Mouse (Mus musculus): ENCODE measurements around the gene Saal1. TPM values are rescaled to one million over a fixed set of nuclear protein-coding genes. Genes with fewer than 3 reads are reported as not detected.
"Not testable (repeated sequence)": the region's sequence is repeated elsewhere in the genome, so short reads cannot be mapped to it uniquely, and the experiment has no call there.

The Saal1 gene
- polyA plus RNA-seq, 1 experiment, result 7.1 TPM

DNA sequence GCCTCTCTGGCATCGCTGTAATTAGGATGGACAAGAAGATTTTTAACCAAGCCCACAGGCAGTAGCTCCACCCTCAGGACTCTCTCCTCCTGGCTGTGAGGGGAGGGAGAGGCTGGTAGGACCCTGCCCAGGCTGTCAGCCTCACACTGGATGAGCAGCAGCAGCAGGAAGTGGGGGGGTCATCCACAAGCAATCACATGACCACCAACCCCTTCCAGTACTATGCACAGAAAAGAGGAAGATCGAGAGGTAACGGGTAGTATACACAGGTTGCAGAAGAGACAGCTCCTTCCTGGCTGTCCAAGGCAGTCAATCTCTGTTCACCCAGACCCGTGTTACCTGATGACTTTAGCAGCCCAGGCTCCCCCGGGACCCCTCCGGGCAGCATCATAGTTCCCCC lies 1.8 kb upstream of the Saal1 start:
- no peaks in the 10 kb centered on the region for H3K4me1 ChIP-seq (ENCODE audit: control insufficient read depth, insufficient read depth, low read length)
- TF ChIP-seq POLR2A (IDR thresholded peaks at IDR 0.05; ENCODE audit: extremely low read depth, insufficient read depth, low read length), result no peak
- no peak overlapping the region for H3K27ac ChIP-seq (ENCODE audit: insufficient read depth, low read length)
- no peak overlapping the region for H3K4me3 ChIP-seq (ENCODE audit: insufficient read depth, low read length)

DNA sequence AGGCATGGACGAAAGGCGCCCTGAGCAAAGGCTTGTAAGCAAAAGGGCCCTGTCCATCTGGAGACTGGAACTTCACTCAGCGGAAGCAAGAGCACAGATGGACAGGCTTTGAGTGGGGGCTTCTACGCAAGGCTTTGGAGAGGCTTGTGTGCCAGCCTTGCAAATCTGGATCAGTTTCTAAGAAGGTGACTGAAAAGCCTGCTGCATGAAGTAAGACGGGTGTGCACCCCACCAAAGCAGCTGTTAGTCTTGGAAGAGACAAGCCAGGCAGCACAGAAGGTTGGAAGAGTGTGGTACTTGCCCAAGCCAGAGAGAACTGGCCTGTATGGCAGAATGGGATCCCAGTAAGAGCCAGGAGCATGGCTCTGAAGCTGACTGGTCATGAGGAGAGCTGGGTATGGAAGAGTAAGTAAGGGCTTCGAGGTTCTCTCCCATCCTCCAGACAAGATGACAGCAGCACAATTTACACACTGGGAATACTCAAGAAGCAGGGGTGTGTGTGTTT lies 9.9 kb downstream of the Saal1 start:
- TF ChIP-seq POLR2A (IDR thresholded peaks at IDR 0.05; ENCODE audit: extremely low read depth, insufficient read depth, low read length) (no peak), CTCF (IDR thresholded peaks at IDR 0.05; ENCODE audit: extremely low read depth, insufficient read depth, low read length) (no peak)
- no peaks in the 10 kb centered on the region for H3K4me1 ChIP-seq (ENCODE audit: control insufficient read depth, insufficient read depth, low read length)
- no peak overlapping the region for H3K27ac ChIP-seq (ENCODE audit: insufficient read depth, low read length)
- H3K4me3 ChIP-seq (ENCODE audit: insufficient read depth, low read length), result no peak overlapping the region

DNA sequence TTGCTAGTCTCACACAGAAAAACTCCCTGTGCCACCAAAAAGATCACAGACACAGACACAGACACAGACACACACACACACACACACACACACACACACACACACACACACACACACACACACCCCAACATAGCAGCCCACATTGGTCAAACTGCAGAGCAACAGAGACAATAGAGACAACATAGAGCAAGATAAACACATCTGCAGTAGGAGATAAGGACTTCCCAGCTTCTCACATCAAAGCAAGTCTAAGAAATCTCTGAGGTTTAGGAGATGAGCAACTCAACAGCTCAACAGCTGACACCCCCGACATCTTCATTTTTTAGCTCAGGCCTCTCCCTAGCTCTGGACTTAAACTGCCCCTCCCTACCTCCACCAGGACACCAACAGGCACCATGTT lies 13.7 kb downstream of the Saal1 start:
- H3K27ac ChIP-seq (ENCODE audit: insufficient read depth, low read length), result no peak overlapping the region
- TF ChIP-seq POLR2A (IDR thresholded peaks at IDR 0.05; ENCODE audit: extremely low read depth, insufficient read depth, low read length) (no peak), CTCF (IDR thresholded peaks at IDR 0.05; ENCODE audit: extremely low read depth, insufficient read depth, low read length) (no peak)
- H3K4me3 ChIP-seq (ENCODE audit: insufficient read depth, low read length), result no peak overlapping the region
- H3K4me1 ChIP-seq (ENCODE audit: control insufficient read depth, insufficient read depth, low read length), result no peaks in the 10 kb centered on the region

DNA sequence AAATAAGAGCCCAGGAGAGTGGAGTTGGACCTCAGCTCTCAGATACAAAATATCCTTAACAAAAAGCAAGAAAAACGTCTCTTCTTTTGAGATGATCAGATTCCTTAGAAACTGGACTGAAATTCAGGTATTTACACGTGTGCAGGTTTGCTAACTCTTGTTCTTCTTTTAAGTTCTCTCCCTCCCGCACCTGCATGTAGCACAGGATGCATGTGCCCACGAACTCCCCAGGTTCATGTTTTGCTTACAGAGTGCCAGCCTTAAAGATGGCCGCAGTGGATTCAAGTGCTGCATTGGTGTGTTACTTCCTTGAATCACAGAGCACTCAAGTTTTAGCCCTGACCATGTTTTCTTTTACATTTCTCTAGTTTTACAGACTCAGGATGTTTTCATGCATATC lies 23.7 kb downstream of the Saal1 start:
- Histone ChIP-seq H3K27ac (ENCODE audit: insufficient read depth, low read length) (no peak overlapping the region), H3K4me3 (ENCODE audit: insufficient read depth, low read length) (no peak overlapping the region), H3K4me1 (ENCODE audit: control insufficient read depth, insufficient read depth, low read length) (no peaks in the 10 kb centered on the region)
- TF ChIP-seq POLR2A (IDR thresholded peaks at IDR 0.05; ENCODE audit: extremely low read depth, insufficient read depth, low read length) (no peak), CTCF (IDR thresholded peaks at IDR 0.05; ENCODE audit: extremely low read depth, insufficient read depth, low read length) (no peak)

DNA sequence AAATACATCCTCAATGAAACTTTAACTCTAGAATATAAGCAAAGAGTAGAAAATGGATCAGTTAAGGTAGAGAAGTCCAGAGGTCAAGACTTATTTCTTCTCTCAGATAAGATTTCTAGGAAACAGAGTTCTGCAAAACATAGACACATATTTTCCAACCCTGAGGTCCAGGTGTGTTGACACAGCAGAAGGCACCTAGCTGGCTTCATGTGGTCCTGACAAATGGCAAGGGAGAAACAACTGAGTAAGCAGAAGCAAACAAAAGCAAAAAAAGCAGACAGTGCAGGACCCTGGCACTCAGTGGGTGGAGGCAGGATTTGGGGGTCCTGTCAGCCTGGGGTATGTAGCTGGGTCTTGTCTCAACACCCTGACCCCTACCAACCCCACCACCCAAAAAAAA lies 29.7 kb downstream of the Saal1 start:
- no peak overlapping the region for H3K27ac ChIP-seq (ENCODE audit: insufficient read depth, low read length)
- TF ChIP-seq POLR2A (IDR thresholded peaks at IDR 0.05; ENCODE audit: extremely low read depth, insufficient read depth, low read length), result no peak
- no peaks in the 10 kb centered on the region for H3K4me1 ChIP-seq (ENCODE audit: control insufficient read depth, insufficient read depth, low read length)
- H3K4me3 ChIP-seq (ENCODE audit: insufficient read depth, low read length), result no peak overlapping the region

DNA sequence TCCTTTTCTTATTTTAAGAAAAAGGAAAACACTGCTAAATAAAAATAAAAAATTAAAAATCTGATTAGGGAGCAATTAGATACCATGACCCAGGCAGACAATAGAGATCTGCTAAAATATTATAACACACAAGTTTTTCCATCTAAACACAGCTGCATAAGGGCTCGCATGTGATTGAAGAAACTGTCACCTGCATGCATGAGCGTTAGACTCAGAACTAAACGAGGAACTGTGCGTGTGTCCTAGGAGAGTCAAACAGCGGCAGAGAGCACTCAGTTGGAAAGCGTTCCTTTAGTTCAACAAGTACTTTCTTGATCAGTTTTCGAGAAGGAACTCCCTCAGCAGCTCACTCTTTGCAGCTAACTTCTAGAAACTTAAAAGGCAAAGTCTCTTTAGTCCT lies 31.4 kb downstream of the Saal1 start:
- not testable (repeated sequence) for H3K27ac ChIP-seq (ENCODE audit: insufficient read depth, low read length); H3K4me3 ChIP-seq (ENCODE audit: insufficient read depth, low read length); H3K4me1 ChIP-seq (ENCODE audit: control insufficient read depth, insufficient read depth, low read length)

DNA sequence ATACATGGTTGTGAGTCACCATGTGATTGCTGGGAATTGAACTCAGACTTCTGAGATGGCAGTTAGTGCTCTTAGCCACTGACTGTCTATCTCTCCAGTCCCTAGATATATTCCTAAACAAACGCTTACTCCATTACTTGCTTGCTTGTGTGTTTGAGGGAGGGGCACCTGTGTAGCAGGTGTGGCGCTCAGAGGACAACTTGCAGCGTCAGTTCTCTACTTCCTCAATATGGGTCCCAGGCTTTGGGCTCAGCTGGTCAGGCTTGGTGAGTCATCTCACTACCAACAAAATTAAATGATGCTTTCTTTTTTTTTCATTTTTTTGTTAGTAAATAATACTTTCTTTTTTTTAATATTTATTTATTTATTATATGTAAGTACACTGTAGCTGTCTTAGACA lies 32.1 kb downstream of the Saal1 start:
- Histone ChIP-seq H3K4me3 (ENCODE audit: insufficient read depth, low read length) (no peak overlapping the region), H3K4me1 (ENCODE audit: control insufficient read depth, insufficient read depth, low read length) (0 out of 2 replicates have a peak, but pooled peaks cover 1% of the 10 kb centered on the region), H3K27ac (ENCODE audit: insufficient read depth, low read length) (no peak overlapping the region)
- TF ChIP-seq CTCF (IDR thresholded peaks at IDR 0.05; ENCODE audit: extremely low read depth, insufficient read depth, low read length) (no peak), POLR2A (IDR thresholded peaks at IDR 0.05; ENCODE audit: extremely low read depth, insufficient read depth, low read length) (no peak)

DNA sequence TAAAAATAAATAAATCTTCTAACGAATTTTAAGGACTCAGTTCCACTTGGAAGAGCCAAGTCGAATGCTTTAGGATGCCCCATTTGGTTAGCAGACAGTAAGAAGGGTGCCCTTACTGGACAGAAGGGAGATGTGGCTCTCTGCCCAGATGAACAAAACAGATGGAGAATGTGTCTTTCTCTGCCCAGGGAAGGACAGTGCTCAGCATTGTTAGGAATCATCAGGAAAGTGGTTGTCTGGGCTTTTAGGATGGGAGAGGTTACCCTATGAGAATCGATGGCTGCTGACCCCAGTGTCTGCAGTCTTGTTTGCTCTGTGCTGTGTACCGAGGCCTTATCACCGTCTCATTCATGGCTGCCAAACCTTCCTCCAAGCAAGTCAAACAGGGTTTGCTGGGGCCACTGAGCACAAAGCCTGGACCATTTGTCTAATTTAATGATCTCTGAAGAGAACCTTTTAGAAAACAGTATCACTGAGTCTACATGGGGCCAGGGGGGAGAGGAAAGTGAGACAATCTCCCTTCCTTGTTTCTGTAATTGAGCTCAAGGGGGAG lies 33.6 kb downstream of the Saal1 start:
- TF ChIP-seq POLR2A (IDR thresholded peaks at IDR 0.05; ENCODE audit: extremely low read depth, insufficient read depth, low read length), result no peak
- TF ChIP-seq CTCF (IDR thresholded peaks at IDR 0.05; ENCODE audit: extremely low read depth, insufficient read depth, low read length), result no peak
- H3K4me1 ChIP-seq (ENCODE audit: control insufficient read depth, insufficient read depth, low read length), result 0 out of 2 replicates have a peak, but pooled peaks cover 1% of the 10 kb centered on the region
- no peak overlapping the region for H3K27ac ChIP-seq (ENCODE audit: insufficient read depth, low read length)
- H3K4me3 ChIP-seq (ENCODE audit: insufficient read depth, low read length), result no peak overlapping the region

DNA sequence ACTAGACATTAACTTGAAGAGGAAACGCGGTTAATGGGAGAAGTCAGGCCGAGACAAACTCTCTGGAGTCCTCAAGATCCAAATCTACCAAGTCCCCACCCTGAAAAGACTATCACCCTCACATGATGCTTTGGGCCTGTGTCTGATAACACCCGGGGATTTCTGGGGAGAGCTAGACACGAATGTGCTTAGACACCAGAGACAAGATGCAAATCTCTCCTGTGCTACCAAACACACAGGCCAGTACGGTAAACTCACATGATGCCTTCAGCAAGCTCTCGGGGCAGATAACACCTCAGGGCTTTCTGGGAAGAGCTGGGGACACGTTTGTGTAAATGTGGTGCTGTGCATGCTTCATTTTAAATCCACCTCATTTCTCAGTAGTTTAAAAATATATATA lies 34.6 kb downstream of the Saal1 start:
- H3K4me1 ChIP-seq (ENCODE audit: control insufficient read depth, insufficient read depth, low read length), result 0 out of 2 replicates have a peak, but pooled peaks cover 1% of the 10 kb centered on the region
- no peak for TF ChIP-seq POLR2A (IDR thresholded peaks at IDR 0.05; ENCODE audit: extremely low read depth, insufficient read depth, low read length)
- TF ChIP-seq CTCF (IDR thresholded peaks at IDR 0.05; ENCODE audit: extremely low read depth, insufficient read depth, low read length), result no peak

DNA sequence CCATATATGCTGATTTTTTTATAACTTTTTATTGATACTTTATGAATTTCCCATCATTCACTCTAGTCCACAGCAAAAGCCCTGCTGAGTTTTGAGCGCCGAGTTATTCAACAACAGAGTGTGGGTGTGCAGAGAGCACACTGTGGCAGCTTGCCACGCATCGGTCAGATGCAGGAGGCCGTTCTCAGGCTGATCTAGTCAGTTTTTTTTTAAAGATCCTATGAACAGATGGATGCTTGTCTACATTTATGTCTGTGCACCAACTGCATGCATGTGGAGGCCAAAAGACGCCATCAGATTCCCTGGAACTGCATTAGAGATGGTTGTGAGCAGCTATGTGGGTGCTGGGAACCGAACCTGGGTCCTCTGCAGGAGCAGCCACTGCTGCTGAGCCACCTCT lies 35.4 kb downstream of the Saal1 start:
- Histone ChIP-seq H3K4me3 (ENCODE audit: insufficient read depth, low read length) (no peak overlapping the region), H3K4me1 (ENCODE audit: control insufficient read depth, insufficient read depth, low read length) (0 out of 2 replicates have a peak, but pooled peaks cover 1% of the 10 kb centered on the region), H3K27ac (ENCODE audit: insufficient read depth, low read length) (no peak overlapping the region)
- TF ChIP-seq CTCF (IDR thresholded peaks at IDR 0.05; ENCODE audit: extremely low read depth, insufficient read depth, low read length) (no peak), POLR2A (IDR thresholded peaks at IDR 0.05; ENCODE audit: extremely low read depth, insufficient read depth, low read length) (no peak)

More for the DNA sequence above, 34.6 kb downstream of the Saal1 start:
- Histone ChIP-seq H3K4me3 (ENCODE audit: insufficient read depth, low read length) (no peak overlapping the region), H3K27ac (ENCODE audit: insufficient read depth, low read length) (no peak overlapping the region)

Data from cortical plate, adult 2 months (tissue).